Mouse (Mus musculus) kidney, embryonic 16.5 days (tissue): ENCODE measurements around the gene C1qtnf6. TPM values are rescaled to one million over a fixed set of nuclear protein-coding genes. Genes with fewer than 3 reads are reported as not detected.

Experiments
- ATAC-seq: fragments of 200-750 bp; cut with Nextera tagmentation; 2 replicates; pipeline ENCODE4 v1.8.0; 2017; ENCODE audit warnings: moderate TSS enrichment; ENCODE audit not compliant: low FRiP score, low TSS enrichment
- H3K27ac ChIP-seq: fragments of 300-500 bp; sonication (generic); 2 replicates; pipeline ENCODE4 v1.5.1; 2014; ENCODE audit warnings: low read length
- H3K27me3 ChIP-seq: fragments of 300-500 bp; sonication (generic); 2 replicates; pipeline ENCODE4 v1.6.1; 2014; ENCODE audit warnings: low read length, control low read depth, mixed read lengths; ENCODE audit not compliant: insufficient read depth
- H3K36me3 ChIP-seq: fragments of 300-500 bp; sonication (generic); 2 replicates; pipeline ENCODE4 v1.6.1; 2014; ENCODE audit warnings: low read length, control low read depth, mixed read lengths; ENCODE audit not compliant: insufficient read depth
- H3K4me1 ChIP-seq: fragments of 300-500 bp; sonication (generic); 2 replicates; pipeline ENCODE4 v1.6.1; 2014; ENCODE audit warnings: low read length, control low read depth, mixed read lengths; ENCODE audit not compliant: insufficient read depth
- H3K4me2 ChIP-seq: fragments of 300-500 bp; sonication (generic); replicated peaks from 2 replicates; pipeline ENCODE4 v1.6.1; 2014; ENCODE audit warnings: low read depth, low read length
- H3K4me3 ChIP-seq: fragments of 300-500 bp; sonication (generic); 2 replicates; pipeline ENCODE4 v1.5.1; 2014; ENCODE audit warnings: mild to moderate bottlenecking, low read length
- H3K9ac ChIP-seq: fragments of 300-500 bp; sonication (generic); replicated peaks from 2 replicates; pipeline ENCODE4 v1.6.1; 2014; ENCODE audit warnings: low read length
- H3K9me3 ChIP-seq: fragments of 300-500 bp; sonication (generic); 2 replicates; pipeline ENCODE4 v1.6.1; 2016; ENCODE audit warnings: low read length, control low read depth
- WGBS: fragments of 180-500 bp; shearing (Covaris S2); extraction: QIAGEN DNeasy Blood & Tissue Kit; methylation state at CpG from one replicate; pipeline ENCODE4 v1.1.7; 2014; 5-methylcytosine and 5-hydroxymethylcytosine counted together
- polyA plus RNA-seq: library from polyadenylated mRNA; unstranded; fragments of >200 nt; fragmentation: Nextera tagmentation; extraction: Ambion mirVana; gene quantifications from 2 replicates; pipeline ENCODE4 v1.2.1, GENCODE M21; 2015

C1qtnf6 gene
- polyA plus RNA-seq, 1 experiment from 2014 or later = 33.7 TPM

- no peaks in the 10 kb centered on the region for H3K36me3 ChIP-seq
- H3K27me3 ChIP-seq = no peaks in the 10 kb centered on the region
- H3K9me3 ChIP-seq = no peaks in the 10 kb centered on the region
- H3K4me2 ChIP-seq = no peak overlapping the region
- 83% methylated on average over 4 of the region's 4 CpGs for WGBS
- ATAC-seq = no peak
- H3K4me3 ChIP-seq = no peak overlapping the region
- no peak overlapping the region for H3K9ac ChIP-seq
- no peaks in the 10 kb centered on the region for H3K4me1 ChIP-seq
- no peak overlapping the region for H3K27ac ChIP-seq
These were observed 53.1 kb downstream of the C1qtnf6 start for GRCm38 (mm10) chr15:78478073-78478472.

DNA sequence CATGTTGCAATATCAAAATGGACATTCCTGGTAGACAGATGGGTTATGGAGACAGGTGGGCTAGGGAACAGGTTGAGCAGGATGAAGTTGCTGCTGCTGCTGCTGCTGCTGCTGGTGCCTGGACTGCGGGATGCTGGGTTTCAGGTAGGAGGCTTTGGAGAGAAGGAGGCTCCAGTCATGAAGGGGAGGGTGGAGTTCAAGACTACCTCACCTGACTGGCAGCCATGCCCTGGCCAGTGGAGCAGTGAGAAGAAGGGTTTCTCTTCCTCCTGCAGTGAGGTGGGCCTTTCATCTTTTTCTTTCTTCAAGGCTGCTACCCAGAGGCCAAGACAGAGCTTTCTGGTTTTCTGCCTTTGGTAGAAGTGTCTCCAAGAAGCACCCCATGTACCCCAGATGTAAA lies 54.3 kb downstream of the C1qtnf6 start:
- no peak overlapping the region for H3K27ac ChIP-seq
- WGBS = 83% methylated on average over 1 of the region's 1 CpGs
- H3K4me3 ChIP-seq = no peak overlapping the region
- H3K4me2 ChIP-seq = no peak overlapping the region
- ATAC-seq = no peak
- H3K9ac ChIP-seq = no peak overlapping the region
- no peaks in the 10 kb centered on the region for H3K27me3 ChIP-seq
- peaks cover 2% of the 10 kb centered on the region for H3K4me1 ChIP-seq
- H3K9me3 ChIP-seq = no peaks in the 10 kb centered on the region
- no peaks in the 10 kb centered on the region for H3K36me3 ChIP-seq

GRCm38 (mm10) chr15:78475604-78476031 lies 55.6 kb downstream of the C1qtnf6 start:
- no peaks in the 10 kb centered on the region for H3K9me3 ChIP-seq
- H3K27ac ChIP-seq = no peak overlapping the region
- no peak overlapping the region for H3K4me2 ChIP-seq
- no peak overlapping the region for H3K4me3 ChIP-seq
- ATAC-seq = no peak
- 56% methylated on average over 3 of the region's 3 CpGs for WGBS
- peaks cover 6% of the 10 kb centered on the region for H3K4me1 ChIP-seq
- no peaks in the 10 kb centered on the region for H3K27me3 ChIP-seq
- H3K9ac ChIP-seq = no peak overlapping the region
- H3K36me3 ChIP-seq = no peaks in the 10 kb centered on the region

DNA sequence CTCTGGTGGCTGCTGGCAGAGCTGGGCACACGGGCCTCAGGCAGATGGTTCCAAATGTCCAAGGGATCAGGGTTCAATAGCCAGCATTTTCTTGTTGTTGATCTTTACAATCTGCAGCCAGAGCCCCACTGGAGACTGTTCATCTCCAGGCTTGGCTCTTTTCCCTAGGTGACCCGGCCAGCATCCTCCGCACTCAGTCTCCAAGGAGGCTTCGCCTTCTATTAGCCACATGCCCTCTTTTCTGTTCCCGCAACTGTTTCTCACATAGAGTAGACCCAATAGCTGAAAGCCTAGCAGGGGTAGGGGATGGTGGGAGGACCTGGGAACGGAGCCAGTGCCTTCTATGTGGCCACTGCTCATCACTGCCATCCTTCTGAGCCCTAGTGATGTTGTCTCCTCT lies 57.8 kb downstream of the C1qtnf6 start:
- 85% methylated on average over 6 of the region's 6 CpGs for WGBS
- Histone ChIP-seq H3K27me3 (no peaks in the 10 kb centered on the region), H3K9me3 (no peaks in the 10 kb centered on the region), H3K4me1 (peaks cover 6% of the 10 kb centered on the region), H3K36me3 (no peaks in the 10 kb centered on the region), H3K4me2 (no peak overlapping the region), H3K9ac (no peak overlapping the region), H3K27ac (no peak overlapping the region), H3K4me3 (no peak overlapping the region)
- no peak for ATAC-seq

Other genes with a start within 250 kb of the C1qtnf6 start
- 0.12 and 0.19 TPM in 2 replicates for gene Csf2rb2, start 225.7 kb downstream of the C1qtnf6 start, polyA plus RNA-seq
- 1.3 TPM in 2 replicates for gene Csf2rb, start 205.7 kb downstream of the C1qtnf6 start, polyA plus RNA-seq
- not detected in 2 replicates for gene Tex33, start 135.5 kb downstream of the C1qtnf6 start, polyA plus RNA-seq
- 64.4 and 76.4 TPM in 2 replicates for gene Tst, start 125.5 kb downstream of the C1qtnf6 start, polyA plus RNA-seq
- gene Mpst, start 125.0 kb downstream of the C1qtnf6 start, polyA plus RNA-seq = 3.2 and 5.3 TPM in 2 replicates
- gene Kctd17, start 102.9 kb downstream of the C1qtnf6 start, polyA plus RNA-seq = 41.5 and 43.1 TPM in 2 replicates
- gene Tmprss6, start 62.8 kb downstream of the C1qtnf6 start, polyA plus RNA-seq = 0.29 and 0.42 TPM in 2 replicates
- gene Il2rb, start 36.1 kb downstream of the C1qtnf6 start, polyA plus RNA-seq = 0.33 and 0.54 TPM in 2 replicates
- 0.36 and 0.69 TPM in 2 replicates for gene Sstr3, start 13.3 kb upstream of the C1qtnf6 start, polyA plus RNA-seq
- 8.3 and 10.4 TPM in 2 replicates for gene Rac2, start 41.4 kb upstream of the C1qtnf6 start, polyA plus RNA-seq
- gene Cyth4, start 65.6 kb upstream of the C1qtnf6 start, polyA plus RNA-seq = 7.7 and 8.3 TPM in 2 replicates
- 0.03 and 0.07 TPM in 2 replicates for gene Elfn2, start 187.4 kb upstream of the C1qtnf6 start, polyA plus RNA-seq
- 28.7 and 31.7 TPM in 2 replicates for gene Mfng, start 242.1 kb upstream of the C1qtnf6 start, polyA plus RNA-seq